Mouse (Mus musculus) lung, postnatal 0 days (tissue): ENCODE data around the gene Ptpn14.

Source experiments
- CTCF ChIP-seq: IDR thresholded peaks from 2 replicates; pipeline ENCODE4 v1.5.1; 2016; ENCODE audit warnings: antibody characterized with exemption, mild to moderate bottlenecking
- EP300 ChIP-seq: IDR thresholded peaks from 2 replicates; pipeline ENCODE4 v1.6.1; 2016; ENCODE audit warnings: antibody characterized with exemption, mild to moderate bottlenecking, control low read depth

- no peak for TF ChIP-seq CTCF
- TF ChIP-seq EP300 = no peak
These were observed 75.7 kb downstream of the Ptpn14 start for GRCm38 (mm10) chr1:189803742-189804141.
